Mouse (Mus musculus): ENCODE data around the gene Skint11.
"Not testable (repeated sequence)": the region's sequence is repeated elsewhere in the genome, so short reads cannot be mapped to it uniquely, and the experiment has no call there.

DNA sequence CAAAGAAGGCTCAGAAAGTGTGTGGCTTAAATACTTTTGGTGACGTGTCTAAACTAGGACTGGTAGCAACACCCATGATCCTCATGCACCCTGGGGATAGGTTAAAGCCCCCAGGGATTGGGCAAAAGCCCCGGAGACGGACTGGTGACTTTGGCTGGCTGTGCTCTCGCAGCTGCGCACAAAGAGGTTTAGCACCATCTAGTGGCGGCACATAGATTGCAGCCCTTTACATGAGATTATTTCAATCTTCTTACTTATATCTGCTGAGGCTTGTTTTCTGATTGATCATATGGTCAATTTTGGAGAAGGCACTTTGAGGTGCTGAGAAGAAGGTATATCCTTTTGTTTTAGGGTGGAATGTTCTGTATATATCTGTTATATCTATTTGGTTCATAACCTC, 9.7 kb downstream of the Skint11 start:
- TF ChIP-seq POLR2A, CTCF (IDR thresholded peaks at IDR 0.05; ENCODE audit: insufficient read depth, low read depth, low read length): not testable (repeated sequence)

Measured in olfactory bulb, adult 2 months (tissue).